Mouse (Mus musculus) cerebellum, adult 2 months (tissue): ENCODE measurements at regions not wholly inside any gene's neighbourhood (a gene's known extent, or its start where the extent isn't known, plus 50 kb on each side); places are given as distances from the start of the nearest gene placed in this dataset.

ENCODE experiments used
- DNase-seq, 2 experiments: peaks; one replicate each; pipeline ENCODE4 v3.0.0; 2021
- H3K27ac ChIP-seq: fragments of 200-500 bp; 2 replicates; pipeline ENCODE4 v1.5.1; 2012; ENCODE audit warnings: low read length, control low read depth, inconsistent platforms; ENCODE audit not compliant: insufficient read depth
- H3K27me3 ChIP-seq: fragments of 200-500 bp; 2 replicates; pipeline ENCODE4 v1.6.1; 2012; ENCODE audit warnings: inconsistent platforms, mild to moderate bottlenecking, low read length, moderate library complexity; ENCODE audit not compliant: control insufficient read depth, insufficient read depth
- H3K4me1 ChIP-seq: fragments of 200-500 bp; 2 replicates; pipeline ENCODE4 v1.6.1; 2011; ENCODE audit warnings: low read length; ENCODE audit not compliant: control insufficient read depth, insufficient read depth
- H3K4me3 ChIP-seq: fragments of 200-500 bp; replicated peaks from 2 replicates; pipeline ENCODE3; 2011; ENCODE audit warnings: mild to moderate bottlenecking, low read depth, low read length, control low read depth; ENCODE audit not compliant: insufficient read depth
- CTCF ChIP-seq: fragments of 200-500 bp; IDR thresholded peaks from 2 replicates; pipeline ENCODE4 v1.5.1; 2011; ENCODE audit warnings: low read depth, mild to moderate bottlenecking, control low read depth, low read length, moderate library complexity, borderline replicate concordance; ENCODE audit not compliant: insufficient read depth
- POLR2A ChIP-seq: fragments of 200-500 bp; IDR thresholded peaks from 2 replicates; pipeline ENCODE4 v1.6.1; 2011; ENCODE audit warnings: low read length, control low read depth, borderline replicate concordance; ENCODE audit not compliant: insufficient read depth
- WGBS: fragments of 180-500 bp; shearing (Covaris S2); methylation state at CpG from one replicate; pipeline ENCODE4 v1.1.7; 2018; 5-methylcytosine and 5-hydroxymethylcytosine counted together

DNA sequence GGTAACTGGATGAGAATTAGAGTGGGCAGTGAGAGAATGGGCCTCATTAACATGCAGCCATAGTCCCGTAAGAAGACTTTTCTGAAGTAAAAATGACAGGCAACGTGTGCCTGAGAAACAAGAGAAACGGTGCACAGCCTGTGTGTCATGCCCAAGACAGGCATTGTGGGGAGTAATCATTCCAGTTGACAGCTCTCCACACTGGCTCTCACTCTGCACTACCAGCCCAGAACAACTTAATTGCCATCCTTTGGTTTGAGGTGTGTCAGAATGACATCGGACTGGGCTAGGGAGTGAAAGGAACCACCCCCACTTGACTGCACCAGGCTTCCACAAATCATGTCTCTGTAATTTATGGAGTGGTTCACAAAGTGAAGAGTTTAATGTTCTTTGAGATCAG lies 1104.9 kb downstream of the Pcdh7 start:
- 29% methylated on average over 4 of the region's 4 CpGs for WGBS
- TF ChIP-seq POLR2A (no peak), CTCF (no peak)
- DNase-seq: no peak
- no peaks in the 10 kb centered on the region for H3K27me3 ChIP-seq
- H3K4me1 ChIP-seq: no peaks in the 10 kb centered on the region
- H3K4me3 ChIP-seq: no peak overlapping the region
- H3K27ac ChIP-seq: no peak overlapping the region

DNA sequence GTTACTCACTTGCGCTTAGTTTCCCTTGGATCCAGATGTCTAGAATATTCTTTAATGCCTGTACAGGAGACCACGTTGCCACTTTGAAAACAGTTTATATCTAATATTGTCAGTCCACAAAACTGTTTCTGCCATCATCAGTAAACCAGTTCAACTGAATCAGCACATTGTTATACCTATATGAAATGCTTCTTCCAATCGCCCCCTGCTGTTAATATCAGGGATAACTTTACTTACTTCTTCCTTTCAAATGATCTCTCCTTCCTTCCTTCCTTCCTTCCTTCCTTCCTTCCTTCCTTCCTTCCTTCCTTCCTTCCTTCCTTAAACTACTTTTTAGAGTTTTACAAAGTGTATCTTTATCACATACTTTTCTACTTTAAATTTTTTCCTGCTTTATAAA lies 1108.2 kb downstream of the Pcdh7 start:
- 50% methylated on average over 3 of the region's 3 CpGs for WGBS
- no peaks in the 10 kb centered on the region for H3K4me1 ChIP-seq
- no peak overlapping the region for H3K27ac ChIP-seq
- no peaks in the 10 kb centered on the region for H3K27me3 ChIP-seq
- no peak overlapping the region for H3K4me3 ChIP-seq
- DNase-seq: no peak
- TF ChIP-seq CTCF (no peak), POLR2A (no peak)

DNA sequence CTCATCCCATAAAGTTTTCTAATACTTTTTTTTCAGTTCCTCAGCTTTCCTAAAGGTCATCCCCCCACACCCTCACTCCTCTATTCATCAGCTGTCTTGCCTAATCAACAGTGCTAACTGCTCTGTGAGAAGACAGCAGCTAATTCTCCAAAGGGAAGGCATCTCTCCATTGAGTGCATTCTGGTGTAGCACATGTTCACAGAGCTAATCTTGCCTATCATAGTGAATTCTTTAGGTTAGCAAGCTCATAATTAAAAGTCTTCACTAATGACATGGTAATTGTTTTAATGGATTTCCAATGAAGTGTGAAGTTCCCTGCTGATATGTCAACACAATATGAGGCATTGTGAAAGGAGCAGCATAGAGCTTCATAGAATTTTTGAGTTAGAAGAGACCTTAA lies 1129.2 kb downstream of the Pcdh7 start:
- Histone ChIP-seq H3K4me1 (no peaks in the 10 kb centered on the region), H3K27ac (no peak overlapping the region), H3K27me3 (no peaks in the 10 kb centered on the region), H3K4me3 (no peak overlapping the region)
- TF ChIP-seq CTCF (no peak), POLR2A (no peak)
- DNase-seq: no peak

DNA sequence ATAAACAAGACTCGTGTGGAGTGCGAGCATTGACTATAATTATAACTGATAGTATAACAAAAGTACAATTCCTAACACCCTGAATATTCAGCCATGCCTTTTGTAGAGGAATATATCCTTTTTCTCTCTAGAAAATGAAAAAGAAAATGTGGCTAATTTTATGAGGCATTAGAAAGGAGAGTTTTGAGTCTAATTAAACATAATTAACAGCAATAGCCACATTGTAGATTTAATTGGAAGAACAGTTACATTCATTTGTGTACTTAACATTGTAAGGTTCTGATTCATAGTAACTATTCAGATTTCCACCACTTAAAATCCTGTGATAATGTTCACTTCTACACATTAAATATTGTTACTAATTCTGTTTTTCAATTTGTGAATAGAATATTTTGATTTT lies 1140.2 kb downstream of the Pcdh7 start:
- Histone ChIP-seq H3K27me3 (no peaks in the 10 kb centered on the region), H3K4me1 (no peaks in the 10 kb centered on the region), H3K4me3 (no peak overlapping the region), H3K27ac (no peak overlapping the region)
- WGBS: 88% methylated on average over 2 of the region's 2 CpGs
- TF ChIP-seq CTCF (no peak), POLR2A (no peak)
- no peak for DNase-seq

DNA sequence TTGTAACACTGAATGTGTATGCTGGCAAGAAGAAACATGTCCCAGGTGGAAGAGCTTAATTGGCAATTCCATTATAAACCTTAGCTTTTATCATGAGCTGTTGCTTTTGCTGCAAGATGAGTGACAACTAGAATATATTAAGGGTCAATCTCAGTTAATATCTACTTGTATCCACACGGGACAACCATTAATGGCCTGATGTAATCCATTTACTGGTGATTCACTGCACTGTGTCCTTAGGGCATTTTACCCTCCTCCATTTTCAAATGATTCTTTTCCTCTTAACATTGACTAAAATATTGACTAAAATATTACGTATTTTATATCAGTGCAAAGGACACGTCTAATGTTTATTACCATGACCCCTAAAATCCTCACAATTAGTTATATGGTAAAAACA lies 1175.7 kb downstream of the Pcdh7 start:
- no peak for DNase-seq
- TF ChIP-seq CTCF (no peak), POLR2A (no peak)
- Histone ChIP-seq H3K27me3 (no peaks in the 10 kb centered on the region), H3K4me1 (no peaks in the 10 kb centered on the region), H3K4me3 (no peak overlapping the region), H3K27ac (no peak overlapping the region)
- 90% methylated on average over 3 of the region's 3 CpGs for WGBS

DNA sequence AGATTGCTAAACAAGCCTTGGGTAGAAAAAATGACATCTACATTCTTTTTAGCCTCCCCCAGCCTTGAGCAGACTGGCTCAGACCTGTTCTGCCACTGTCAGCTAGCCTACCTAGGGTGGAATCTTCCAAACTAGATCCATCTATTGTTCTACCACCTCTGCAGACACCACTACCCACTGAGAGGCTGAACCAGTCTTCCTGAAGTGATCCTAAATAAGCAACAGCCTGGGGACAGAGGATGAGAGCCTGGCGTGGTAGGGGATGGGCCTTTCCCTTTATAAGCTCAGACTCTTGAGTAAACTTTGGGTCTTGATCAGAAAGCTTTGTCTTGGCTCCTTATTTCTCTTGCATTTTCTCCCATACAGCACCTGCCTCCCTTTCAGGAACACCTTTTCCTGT lies 1223.7 kb downstream of the Pcdh7 start:
- Histone ChIP-seq H3K4me1 (no peaks in the 10 kb centered on the region), H3K27ac (no peak overlapping the region), H3K4me3 (no peak overlapping the region), H3K27me3 (no peaks in the 10 kb centered on the region)
- TF ChIP-seq POLR2A (no peak), CTCF (no peak)
- no peak for DNase-seq
- 67% methylated on average over 1 of the region's 1 CpGs for WGBS

DNA sequence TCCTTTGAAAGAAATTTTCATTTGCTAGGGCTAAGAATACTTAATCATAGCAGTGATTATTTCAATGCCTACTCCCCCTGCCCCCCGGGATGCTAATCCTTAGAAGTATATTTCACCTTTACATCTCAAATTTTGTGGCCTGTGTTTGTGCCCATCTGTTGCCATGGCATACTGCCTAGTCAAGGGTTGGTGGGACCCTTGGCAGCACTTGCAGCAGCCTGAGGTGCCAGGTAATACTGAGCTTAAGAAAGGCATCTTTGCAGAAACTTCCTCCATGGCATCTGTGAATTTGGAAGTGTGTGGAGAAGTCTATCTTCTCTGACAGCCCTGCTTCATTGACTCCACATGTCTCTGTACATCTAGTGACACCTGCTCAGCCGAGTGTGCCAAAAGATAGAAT lies 1257.5 kb downstream of the Pcdh7 start:
- peak in 1 of 2 experiments; percentile 1 for DNase-seq
- no peak overlapping the region for H3K27ac ChIP-seq
- no peaks in the 10 kb centered on the region for H3K27me3 ChIP-seq
- no peak for TF ChIP-seq CTCF
- TF ChIP-seq POLR2A: no peak
- H3K4me3 ChIP-seq: no peak overlapping the region
- no peaks in the 10 kb centered on the region for H3K4me1 ChIP-seq
- 16% methylated on average over 2 of the region's 2 CpGs for WGBS

DNA sequence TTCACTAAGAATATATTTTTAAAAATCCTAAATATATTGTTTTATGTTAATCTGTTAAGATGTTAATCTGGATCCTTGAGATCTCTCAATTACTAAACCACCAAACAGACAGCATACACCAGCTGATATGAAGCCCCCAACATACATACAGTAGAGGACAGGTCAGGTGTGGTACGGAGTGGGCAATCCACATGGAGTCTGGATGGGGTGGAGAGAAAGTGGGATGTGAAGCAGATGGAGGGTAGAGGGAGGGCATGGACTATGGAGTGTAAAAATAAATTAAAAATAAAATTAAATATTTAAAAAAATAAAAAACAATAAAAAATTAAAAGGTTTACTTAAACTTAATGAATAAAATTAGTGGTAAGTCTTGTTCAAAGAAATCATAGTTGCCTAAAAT lies 1270.0 kb downstream of the Pcdh7 start:
- Histone ChIP-seq H3K4me1 (no peaks in the 10 kb centered on the region), H3K27ac (no peak overlapping the region), H3K4me3 (no peak overlapping the region), H3K27me3 (no peaks in the 10 kb centered on the region)
- TF ChIP-seq CTCF: no peak
- 97% methylated on average over 1 of the region's 1 CpGs for WGBS
- DNase-seq: no peak
